Mouse (Mus musculus) midbrain, embryonic 16.5 days (tissue): Measurements from ENCODE around the gene Pramel7. TPM values are rescaled to one million over a fixed set of nuclear protein-coding genes. Genes with fewer than 3 reads are reported as not detected.

Experiments
- ATAC-seq: fragments of 200-750 bp; cut with Nextera tagmentation; 2 replicates; pipeline ENCODE4 v1.8.0; 2017; ENCODE audit warnings: moderate TSS enrichment
- H3K27ac ChIP-seq: fragments of 300-500 bp; sonication (generic); 2 replicates; pipeline ENCODE4 v1.5.1; 2014; ENCODE audit warnings: mild to moderate bottlenecking, low read length, mixed read lengths
- H3K27me3 ChIP-seq: fragments of 300-500 bp; sonication (generic); 2 replicates; pipeline ENCODE4 v1.6.1; 2014; ENCODE audit warnings: low read depth, low read length, mixed read lengths; ENCODE audit not compliant: control insufficient read depth, insufficient read depth
- H3K36me3 ChIP-seq: fragments of 300-500 bp; sonication (generic); 2 replicates; pipeline ENCODE4 v1.6.1; 2014; ENCODE audit warnings: mild to moderate bottlenecking, low read length, moderate library complexity, mixed read lengths; ENCODE audit not compliant: control insufficient read depth, insufficient read depth
- H3K4me1 ChIP-seq: fragments of 300-500 bp; sonication (generic); 2 replicates; pipeline ENCODE4 v1.6.1; 2014; ENCODE audit warnings: mild to moderate bottlenecking, low read length, mixed read lengths; ENCODE audit not compliant: control insufficient read depth, insufficient read depth
- H3K4me2 ChIP-seq: fragments of 300-500 bp; sonication (generic); 2 replicates; pipeline ENCODE4 v1.6.1; 2014; ENCODE audit warnings: mild to moderate bottlenecking, low read length, mixed read lengths
- H3K4me3 ChIP-seq: fragments of 300-500 bp; sonication (generic); 2 replicates; pipeline ENCODE4 v1.5.1; 2014; ENCODE audit warnings: low read depth, mild to moderate bottlenecking, low read length, moderate library complexity, mixed read lengths
- H3K9ac ChIP-seq: fragments of 300-500 bp; sonication (generic); 2 replicates; pipeline ENCODE4 v1.6.1; 2014; ENCODE audit warnings: low read depth, low read length, mixed read lengths
- H3K9me3 ChIP-seq: fragments of 300-500 bp; sonication (generic); replicated peaks from 2 replicates; pipeline ENCODE4 v1.6.1; 2014; ENCODE audit warnings: mild to moderate bottlenecking, low read length, mixed read lengths; ENCODE audit not compliant: control insufficient read depth, poor library complexity, severe bottlenecking
- WGBS: fragments of 180-500 bp; shearing (Covaris S2); extraction: QIAGEN DNeasy Blood & Tissue Kit; methylation state at CpG from one replicate; pipeline ENCODE4 v1.1.7; 2014; 5-methylcytosine and 5-hydroxymethylcytosine counted together
- polyA plus RNA-seq: library from polyadenylated mRNA; unstranded; fragments of >200 nt; fragmentation: Nextera tagmentation; extraction: Ambion mirVana; gene quantifications from 2 replicates; pipeline ENCODE4 v1.2.1, GENCODE M21; 2015

Pramel7 gene
- polyA plus RNA-seq, 1 experiment from 2014 or later: not detected

DNA sequence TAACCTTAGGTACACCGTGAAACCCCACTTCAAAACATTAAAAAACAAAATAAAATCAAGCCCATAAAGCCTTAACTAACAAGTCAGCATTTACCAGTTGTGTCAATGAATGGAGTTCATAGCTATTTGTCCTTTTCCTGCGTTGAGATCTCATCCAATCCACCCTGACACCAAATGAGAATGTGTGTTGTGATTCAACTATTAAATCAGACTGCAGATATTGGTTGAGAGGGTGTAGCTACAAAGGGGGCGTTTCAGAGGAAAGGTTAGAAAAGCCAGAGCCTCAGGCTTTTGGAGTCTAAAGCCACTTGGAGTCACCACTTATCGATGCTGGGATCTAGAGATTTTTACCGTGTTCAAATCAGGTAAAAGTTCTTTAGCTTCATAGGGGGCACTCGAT is 9.4 kb upstream of the Pramel7 start, which contains the start of gene Pramel6:
TSS of gene Pramel6 (plus strand) at position 301 of the 400 bp plus-strand sequence.
- H3K9me3 ChIP-seq: no peaks in the 10 kb centered on the region
- no peak within 1 kb of the TSS for H3K27ac ChIP-seq
- H3K9ac ChIP-seq: no peak within 1 kb of the TSS
- no peak within 1 kb of the TSS for H3K4me2 ChIP-seq
- H3K36me3 ChIP-seq: no peaks in the 10 kb centered on the region
- no peaks in the 10 kb centered on the region for H3K27me3 ChIP-seq
- 89% methylated on average over 6 of the region's 6 CpGs for WGBS
- H3K4me3 ChIP-seq: no peak within 1 kb of the TSS
- no peak for ATAC-seq
- no peaks in the 10 kb centered on the region for H3K4me1 ChIP-seq

DNA sequence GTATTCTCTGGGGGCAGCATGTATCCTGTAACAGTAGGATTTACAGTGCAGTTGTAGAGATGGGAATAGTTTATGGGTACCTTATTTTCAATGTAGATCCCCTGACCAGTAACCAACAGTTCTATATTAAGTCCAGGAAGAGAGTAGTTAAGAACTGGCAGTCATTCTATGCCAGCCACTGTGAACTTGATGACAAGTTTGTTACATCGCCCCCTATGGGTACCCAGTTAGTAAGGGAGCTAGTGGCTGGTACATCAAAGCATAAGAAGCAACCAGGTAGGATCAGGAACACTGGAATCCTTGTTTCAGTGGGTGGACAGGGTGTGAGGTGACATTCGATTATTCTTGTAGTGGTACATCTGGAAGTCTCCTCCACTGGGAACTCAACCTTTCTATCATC is 14.6 kb downstream of the Pramel7 start:
- ATAC-seq: no peak
- WGBS: 76% methylated on average over 2 of the region's 2 CpGs

DNA sequence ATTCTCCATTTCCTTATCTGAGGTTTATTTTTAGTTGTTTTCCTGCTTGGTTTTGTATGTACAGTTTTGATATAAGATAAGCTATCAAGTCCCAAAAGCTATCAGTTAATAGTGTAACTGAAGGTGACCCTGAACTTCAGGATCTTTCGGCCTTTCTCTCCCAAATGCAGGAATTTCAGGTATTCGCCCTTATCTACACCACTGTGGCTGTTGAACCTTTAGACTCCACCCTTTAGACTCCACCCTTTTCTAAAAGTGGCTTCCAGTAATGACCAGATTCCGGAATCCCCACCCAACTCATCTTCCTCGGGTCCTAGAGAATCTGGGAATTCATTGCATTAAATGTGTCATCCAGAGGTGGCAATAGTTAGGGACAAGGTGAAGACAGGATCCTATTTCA is 15.7 kb downstream of the Pramel7 start:
- Histone ChIP-seq H3K27me3 (no peaks in the 10 kb centered on the region), H3K4me2 (no peak overlapping the region), H3K9me3 (no peaks in the 10 kb centered on the region), H3K9ac (no peak overlapping the region), H3K36me3 (no peaks in the 10 kb centered on the region), H3K4me1 (no peaks in the 10 kb centered on the region), H3K27ac (no peak overlapping the region), H3K4me3 (no peak overlapping the region)
- ATAC-seq: no peak
- WGBS: 89% methylated on average over 4 of the region's 4 CpGs

More for the DNA sequence above, 14.6 kb downstream of the Pramel7 start:
- no peak overlapping the region for H3K4me3 ChIP-seq
- H3K9me3 ChIP-seq: no peaks in the 10 kb centered on the region
- H3K27ac ChIP-seq: no peak overlapping the region
- no peak overlapping the region for H3K9ac ChIP-seq
- no peak overlapping the region for H3K4me2 ChIP-seq
- H3K27me3 ChIP-seq: no peaks in the 10 kb centered on the region
- no peaks in the 10 kb centered on the region for H3K36me3 ChIP-seq
- no peaks in the 10 kb centered on the region for H3K4me1 ChIP-seq

DNA sequence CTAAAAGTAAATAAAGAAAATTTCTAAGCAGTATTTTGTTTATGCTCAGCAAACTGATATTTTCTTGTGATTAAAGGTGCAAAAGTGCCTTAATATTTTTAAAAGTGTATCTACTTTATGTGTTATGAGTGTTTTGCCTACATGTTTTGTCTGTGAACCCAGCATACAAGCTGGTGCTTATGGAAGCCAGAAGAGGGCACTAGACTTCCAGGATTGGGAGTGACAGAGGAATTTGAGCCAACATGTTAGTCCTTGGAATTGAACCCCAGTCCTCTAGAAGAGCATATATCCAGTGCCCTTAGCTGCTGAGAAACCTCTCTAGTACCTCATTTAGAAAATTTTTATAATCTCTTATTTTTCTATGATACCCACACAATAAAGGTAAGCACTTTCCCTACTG is 16.7 kb downstream of the Pramel7 start:
- no peak overlapping the region for H3K9ac ChIP-seq

GRCm38 (mm10) chr2:87461769-87462168 is 35.1 kb downstream of the Pramel7 start:
- Histone ChIP-seq H3K36me3 (no peaks in the 10 kb centered on the region), H3K4me2 (no peak overlapping the region), H3K9ac (no peak overlapping the region), H3K9me3 (no peaks in the 10 kb centered on the region), H3K27ac (no peak overlapping the region), H3K4me3 (no peak overlapping the region), H3K4me1 (no peaks in the 10 kb centered on the region), H3K27me3 (no peaks in the 10 kb centered on the region)
- ATAC-seq: no peak
- WGBS: 93% methylated on average over 4 of the region's 4 CpGs

More for the DNA sequence above, 16.7 kb downstream of the Pramel7 start:
- Histone ChIP-seq H3K4me3 (no peak overlapping the region), H3K9me3 (no peaks in the 10 kb centered on the region), H3K27ac (no peak overlapping the region), H3K36me3 (no peaks in the 10 kb centered on the region), H3K4me1 (no peaks in the 10 kb centered on the region), H3K27me3 (no peaks in the 10 kb centered on the region), H3K4me2 (no peak overlapping the region)
- ATAC-seq: no peak

- Histone ChIP-seq H3K9me3 (no peaks in the 10 kb centered on the region), H3K4me3 (no peak within 1 kb of the TSS), H3K4me1 (no peaks in the 10 kb centered on the region), H3K4me2 (no peak within 1 kb of the TSS), H3K27ac (no peak within 1 kb of the TSS), H3K27me3 (no peaks in the 10 kb centered on the region), H3K9ac (no peak within 1 kb of the TSS), H3K36me3 (no peaks in the 10 kb centered on the region)
- no peak for ATAC-seq
These were observed 43.2 kb downstream of the Pramel7 start, which contains the start of gene Olfr1126 for GRCm38 (mm10) chr2:87453662-87454061. Gene Olfr1126, plus strand, starts transcription at chr2:87453962.

Other genes with a start within 250 kb of the Pramel7 start
- gene Olfr1115, start 249.1 kb downstream of the Pramel7 start, polyA plus RNA-seq: not detected in 2 replicates
- not detected in 2 replicates for gene Olfr1116, start 229.6 kb downstream of the Pramel7 start, polyA plus RNA-seq
- not detected in 2 replicates for gene Olfr1118, start 189.5 kb downstream of the Pramel7 start, polyA plus RNA-seq
- not detected in 2 replicates for gene Olfr1120, start 142.3 kb downstream of the Pramel7 start, polyA plus RNA-seq
- gene Olfr1121, start 127.2 kb downstream of the Pramel7 start, polyA plus RNA-seq: not detected in 2 replicates
- not detected in 2 replicates for gene Olfr1122, start 111.2 kb downstream of the Pramel7 start, polyA plus RNA-seq
- not detected in 2 replicates for gene Olfr1123, start 80.5 kb downstream of the Pramel7 start, polyA plus RNA-seq
- 0.08 TPM in 1 of 2 replicates, not detected in the other for gene Olfr1124, start 66.8 kb downstream of the Pramel7 start, polyA plus RNA-seq
- gene Olfr1126, start 43.1 kb downstream of the Pramel7 start, polyA plus RNA-seq: not detected in 2 replicates
- not detected in 2 replicates for gene Pramel6, start 9.5 kb upstream of the Pramel7 start, polyA plus RNA-seq
- gene Olfr153, start 34.7 kb upstream of the Pramel7 start, polyA plus RNA-seq: not detected in 2 replicates
- not detected in 2 replicates for gene Olfr1128, start 48.4 kb upstream of the Pramel7 start, polyA plus RNA-seq
- not detected in 2 replicates for gene Olfr1129, start 76.8 kb upstream of the Pramel7 start, polyA plus RNA-seq
- gene Olfr1130, start 109.1 kb upstream of the Pramel7 start, polyA plus RNA-seq: not detected in 2 replicates
- not detected in 2 replicates for gene Olfr1131, start 130.0 kb upstream of the Pramel7 start, polyA plus RNA-seq
- not detected in 2 replicates for gene Olfr1132, start 140.4 kb upstream of the Pramel7 start, polyA plus RNA-seq
- not detected in 2 replicates for gene Olfr1133, start 150.3 kb upstream of the Pramel7 start, polyA plus RNA-seq
- gene Olfr1134, start 161.4 kb upstream of the Pramel7 start, polyA plus RNA-seq: not detected in 2 replicates
- not detected in 2 replicates for gene Olfr1135, start 176.6 kb upstream of the Pramel7 start, polyA plus RNA-seq
- gene Olfr1136, start 196.9 kb upstream of the Pramel7 start, polyA plus RNA-seq: not detected in 2 replicates
- gene Olfr1137, start 216.1 kb upstream of the Pramel7 start, polyA plus RNA-seq: not detected in 2 replicates
- gene Olfr1138, start 242.9 kb upstream of the Pramel7 start, polyA plus RNA-seq: not detected in 2 replicates
- not detected in 2 replicates for gene Olfr1140, start 246.7 kb upstream of the Pramel7 start, polyA plus RNA-seq